ENCODE assay signal across 10 mouse cellular contexts in genomic region chr15:96568271-96568982, GRCm38 (mm10).
DNase-seq lines count a peak whose midpoint lies in the region; ATAC-seq lines count a peak whose summit lies in the region.
"Had no signal": no experiment of that assay in that cellular context is flagged by ENCODE, and none has a peak within 500 bp of the region (broad histone marks: within the 10 kb centered on the region; RNA-seq: fewer than 3 reads in every experiment).

No protein-coding gene starts in this region.

- ATAC-seq in liver, embryonic 15.5 days (ENCODE audit: insufficient read depth), result no peak
- no peak for ATAC-seq in forebrain, embryonic 11.5 days (replicated peaks; ENCODE audit: low FRiP score)

- no peaks in the 10 kb centered on the region for H3K27me3 ChIP-seq in liver, embryonic 15.5 days
- no peaks in the 10 kb centered on the region; the same call in 1 of the 2 replicates for H3K27me3 ChIP-seq in forebrain, embryonic 11.5 days (ENCODE audit: control insufficient read depth, insufficient read depth, low read length)

- intact Hi-C loops in heart, postnatal 14 days (cut with DNase I), result no loop called here
- intact Hi-C loops in left cerebral cortex, postnatal 4 days (cut with DNase I), result no loop called here

- H3K27ac ChIP-seq in liver, embryonic 15.5 days (replicated peaks), result 0 out of 2 replicates have a peak overlapping the region, but pooled peaks have one; percentile 14
- no peak overlapping the region for H3K27ac ChIP-seq in forebrain, embryonic 11.5 days (ENCODE audit: low read depth, low read length)

- H3K4me3 ChIP-seq in liver, embryonic 15.5 days (replicated peaks), result no peak overlapping the region
- H3K4me3 ChIP-seq in forebrain, embryonic 11.5 days (ENCODE audit: low read depth, low read length), result no peak overlapping the region

- H3K4me1 ChIP-seq in liver, embryonic 15.5 days (replicated peaks), result peaks cover 35% of the 10 kb centered on the region
- no peaks in the 10 kb centered on the region for H3K4me1 ChIP-seq in forebrain, embryonic 11.5 days (replicated peaks; ENCODE audit: control insufficient read depth, insufficient read depth, low read length)

- H3K4me2 ChIP-seq in liver, embryonic 15.5 days, result no peak overlapping the region
- no peak overlapping the region for H3K4me2 ChIP-seq in forebrain, embryonic 11.5 days (ENCODE audit: low read depth, low read length, severe bottlenecking)

- peak; percentile 43 to 63 for DNase-seq in cerebellum, postnatal 10 days
- no peak for DNase-seq in cerebellum, adult 11 months
- peak; percentile 77 for DNase-seq in adipocyte (ENCODE audit: low spot score)
- peak; percentile 37 to 75 for DNase-seq in heart, postnatal 14 days
- DNase-seq in forebrain, embryonic 11.5 days (ENCODE audit: low spot score), result no peak
- DNase-seq in layer of hippocampus, adult 9-10 months (ENCODE audit: low spot score), result no peak
- no peak for DNase-seq in left cerebral cortex, postnatal 4 days
- DNase-seq: cerebellum, adult 9-10 months; right cerebral cortex, postnatal 4 days had no signal

- no peak overlapping the region for H3K9ac ChIP-seq in liver, embryonic 15.5 days
- no peak overlapping the region for H3K9ac ChIP-seq in forebrain, embryonic 11.5 days (ENCODE audit: low read length)

- 55% methylated on average over 13 of the region's 13 CpGs for WGBS in liver, embryonic 15.5 days (ENCODE audit: insufficient replicate concordance)
- 82% methylated on average over 13 of the region's 13 CpGs for WGBS in forebrain, embryonic 11.5 days

- no peaks in the 10 kb centered on the region for H3K36me3 ChIP-seq in liver, embryonic 15.5 days (replicated peaks)
- H3K36me3 ChIP-seq in forebrain, embryonic 11.5 days (ENCODE audit: control insufficient read depth, insufficient read depth, low read length), result no peaks in the 10 kb centered on the region

- H3K9me3 ChIP-seq in liver, embryonic 15.5 days (replicated peaks), result no peaks in the 10 kb centered on the region
- no peaks in the 10 kb centered on the region for H3K9me3 ChIP-seq in forebrain, embryonic 11.5 days (ENCODE audit: control insufficient read depth, low read length)

Comparison
In these comparisons a context has a peak if more than half of its experiments do, and no peak if none do; other contexts are left out.
1. DNase-seq: peak in cerebellum, postnatal 10 days (2 of 2), adipocyte (single experiment) and heart, postnatal 14 days (2 of 2); none in cerebellum, adult 11 months (single experiment), forebrain, embryonic 11.5 days (single experiment), layer of hippocampus, adult 9-10 months (single experiment) and left cerebral cortex, postnatal 4 days (single experiment).